Mouse (Mus musculus) myocyte (in vitro differentiated cells): ENCODE measurements around the gene Fads1.

Experiments
- CEBPB ChIP-seq: IDR thresholded peaks from 2 replicates; pipeline ENCODE4 v1.6.1; 2011; ENCODE audit warnings: mild to moderate bottlenecking, moderate library complexity; ENCODE audit not compliant: poor library complexity, insufficient read depth, severe bottlenecking
- MAX ChIP-seq: IDR thresholded peaks from one replicate; pipeline ENCODE4 v1.6.1; 2011; ENCODE audit warnings: low read depth, mild to moderate bottlenecking, control low read depth
- MYOD1 ChIP-seq, 3 experiments: IDR thresholded peaks; one replicate each; pipeline ENCODE4 v1.6.1; 2011; ENCODE audit warnings: control low read depth in 2 of 3, low read depth in 2 of 3, mild to moderate bottlenecking in 2 of 3, moderate library complexity in 1 of 3; ENCODE audit not compliant: insufficient read length in 2 of 3, control insufficient read depth in 1 of 3
- MYOG ChIP-seq, 3 experiments: IDR thresholded peaks; one replicate each; pipeline ENCODE4 v1.6.1; 2011; ENCODE audit warnings: control low read depth in 2 of 3, low read depth in 2 of 3, mild to moderate bottlenecking in 2 of 3; ENCODE audit not compliant: insufficient read length in 2 of 3, control insufficient read depth in 1 of 3, insufficient read depth in 1 of 3
- POLR2A ChIP-seq: IDR thresholded peaks from one replicate; pipeline ENCODE4 v1.6.1; 2011; ENCODE audit warnings: low read depth, mild to moderate bottlenecking, control low read depth, moderate library complexity; ENCODE audit not compliant: insufficient read length
- POLR2AphosphoS2 ChIP-seq: IDR thresholded peaks from one replicate; pipeline ENCODE4 v1.6.1; 2011; ENCODE audit warnings: low read depth, control low read depth; ENCODE audit not compliant: insufficient read length
- SRF ChIP-seq: IDR thresholded peaks from one replicate; pipeline ENCODE4 v1.6.1; 2011; ENCODE audit warnings: low read depth; ENCODE audit not compliant: control insufficient read depth, insufficient read length
- TCF12 ChIP-seq: IDR thresholded peaks from one replicate; pipeline ENCODE4 v1.6.1; 2011; ENCODE audit warnings: mild to moderate bottlenecking, control low read depth; ENCODE audit not compliant: poor library complexity, insufficient read depth, severe bottlenecking
- TCF3 ChIP-seq: IDR thresholded peaks from one replicate; pipeline ENCODE4 v1.6.1; 2011; ENCODE audit warnings: low read depth, control low read depth; ENCODE audit not compliant: insufficient read length
- USF1 ChIP-seq: IDR thresholded peaks from one replicate; pipeline ENCODE4 v1.6.1; 2011; ENCODE audit warnings: low read depth, mild to moderate bottlenecking, control low read depth, moderate library complexity

- TF ChIP-seq POLR2A (no peak), TCF3 (no peak), POLR2AphosphoS2 (no peak), CEBPB (no peak), USF1 (no peak), TCF12 (no peak), MAX (no peak), MYOG (IDR thresholded peaks at IDR 0.05; ENCODE audit: control insufficient read depth in 1 of 3, insufficient read depth in 1 of 3, insufficient read length in 2 of 3, low read depth in 2 of 3) (no peak), SRF (no peak), MYOD1 (IDR thresholded peaks at IDR 0.05; ENCODE audit: control insufficient read depth in 1 of 3, insufficient read length in 2 of 3, low read depth in 2 of 3) (no peak)
Measured at GRCm38 (mm10) chr19:10235784-10236565, 53.3 kb downstream of the Fads1 start.
